Mouse (Mus musculus) hematopoietic stem cell, adult 5-6 weeks (primary cell): ENCODE measurements at regions not wholly inside any gene's neighbourhood (a gene's known extent, or its start where the extent isn't known, plus 50 kb on each side); places are given as distances from the start of the nearest gene placed in this dataset.

Experiments
- ATAC-seq, 2 experiments: fragments of 125-278 bp in 1 of 2; replicated peaks in 1 of 2; 2 replicates each; pipeline ENCODE4 v1.8.0; 2016 to 2017; ENCODE audit warnings: inconsistent platforms in 2 of 2, mild to moderate bottlenecking in 2 of 2, moderate number of reproducible peaks in 2 of 2, low read depth in 1 of 2, moderate TSS enrichment in 1 of 2; ENCODE audit not compliant: low FRiP score in 2 of 2, poor library complexity in 2 of 2, severe bottlenecking in 2 of 2, insufficient read depth in 1 of 2, low TSS enrichment in 1 of 2

- peak; percentile 62 to 72 for ATAC-seq
Observed at GRCm38 (mm10) chr17:9322772-9323171, 99.1 kb upstream of the Gm17728 start.

DNA sequence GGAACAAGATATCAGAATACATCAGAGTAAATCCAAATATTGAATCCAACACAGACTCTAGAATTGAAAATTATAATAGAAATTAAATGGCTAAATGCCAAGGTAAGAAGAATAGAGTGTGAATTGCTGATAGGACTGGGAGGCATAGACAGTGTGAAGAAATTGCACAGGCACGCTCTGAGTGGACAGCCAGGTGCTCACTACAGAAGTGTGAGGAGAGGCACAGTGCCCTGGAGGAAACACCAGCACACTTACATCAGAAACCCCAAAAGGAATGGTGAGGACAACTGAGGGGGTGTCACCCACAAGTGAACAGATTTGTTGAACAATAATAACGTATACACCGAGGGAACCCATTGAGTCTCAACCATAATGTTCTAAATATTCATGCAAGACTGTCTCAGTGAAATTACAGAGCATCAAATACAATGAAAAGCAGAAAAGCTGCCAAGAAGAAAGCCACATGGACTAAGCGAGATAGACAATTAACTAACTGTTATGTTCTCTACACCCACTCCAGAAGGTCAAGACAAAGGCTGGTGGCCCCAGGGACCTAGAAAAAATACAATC lies 92.9 kb upstream of the Gm17728 start:
- no peak for ATAC-seq

GRCm38 (mm10) chr17:9357572-9358159 lies 64.2 kb upstream of the Gm17728 start:
- ATAC-seq = no peak
